Mouse (Mus musculus) neural tube, embryonic 14.5 days (tissue): ENCODE results near the gene Mrps36. TPM values are rescaled to one million over a fixed set of nuclear protein-coding genes. Genes with fewer than 3 reads are reported as not detected.

Source experiments
- ATAC-seq: fragments of 200-750 bp; cut with Nextera tagmentation; 2 replicates; pipeline ENCODE4 v1.8.0; 2017; ENCODE audit warnings: low read depth, mild to moderate bottlenecking, moderate TSS enrichment, moderate library complexity
- H3K27ac ChIP-seq: fragments of 300-500 bp; sonication (generic); 2 replicates; pipeline ENCODE4 v1.5.1; 2014; ENCODE audit warnings: low read depth, mild to moderate bottlenecking, control low read depth, low read length, moderate library complexity, mixed read lengths
- H3K27me3 ChIP-seq: fragments of 300-500 bp; sonication (generic); 2 replicates; pipeline ENCODE4 v1.6.1; 2014; ENCODE audit warnings: low read length; ENCODE audit not compliant: control insufficient read depth, insufficient read depth
- H3K36me3 ChIP-seq: fragments of 300-500 bp; sonication (generic); 2 replicates; pipeline ENCODE4 v1.6.1; 2014; ENCODE audit warnings: low read length, mixed read lengths; ENCODE audit not compliant: control insufficient read depth, insufficient read depth
- H3K4me1 ChIP-seq: fragments of 300-500 bp; sonication (generic); 2 replicates; pipeline ENCODE4 v1.6.1; 2014; ENCODE audit warnings: low read length; ENCODE audit not compliant: control insufficient read depth, insufficient read depth
- H3K4me2 ChIP-seq: fragments of 300-500 bp; sonication (generic); 2 replicates; pipeline ENCODE4 v1.6.1; 2014; ENCODE audit warnings: mild to moderate bottlenecking, low read depth, low read length, control low read depth
- H3K4me3 ChIP-seq: fragments of 300-500 bp; sonication (generic); 2 replicates; pipeline ENCODE4 v1.5.1; 2014; ENCODE audit warnings: low read depth, low read length, control low read depth, mixed read lengths
- H3K9ac ChIP-seq: fragments of 300-500 bp; sonication (generic); replicated peaks from 2 replicates; pipeline ENCODE4 v1.6.1; 2014; ENCODE audit warnings: low read depth, mild to moderate bottlenecking, control low read depth, low read length, mixed read lengths
- H3K9me3 ChIP-seq: fragments of 300-500 bp; sonication (generic); 2 replicates; pipeline ENCODE4 v1.6.1; 2016; ENCODE audit warnings: low read length; ENCODE audit not compliant: control insufficient read depth
- WGBS: fragments of 180-500 bp; shearing (Covaris S2); extraction: QIAGEN DNeasy Blood & Tissue Kit; methylation state at CpG from one replicate; pipeline ENCODE4 v1.1.7; 2014; 5-methylcytosine and 5-hydroxymethylcytosine counted together
- polyA plus RNA-seq: library from polyadenylated mRNA; unstranded; fragments of >200 nt; fragmentation: Nextera tagmentation; extraction: Ambion mirVana; gene quantifications from 2 replicates; pipeline ENCODE4 v1.2.1, GENCODE M21; 2014

Mrps36 gene
- polyA plus RNA-seq, 1 experiment from 2014 or later: 169 TPM

DNA sequence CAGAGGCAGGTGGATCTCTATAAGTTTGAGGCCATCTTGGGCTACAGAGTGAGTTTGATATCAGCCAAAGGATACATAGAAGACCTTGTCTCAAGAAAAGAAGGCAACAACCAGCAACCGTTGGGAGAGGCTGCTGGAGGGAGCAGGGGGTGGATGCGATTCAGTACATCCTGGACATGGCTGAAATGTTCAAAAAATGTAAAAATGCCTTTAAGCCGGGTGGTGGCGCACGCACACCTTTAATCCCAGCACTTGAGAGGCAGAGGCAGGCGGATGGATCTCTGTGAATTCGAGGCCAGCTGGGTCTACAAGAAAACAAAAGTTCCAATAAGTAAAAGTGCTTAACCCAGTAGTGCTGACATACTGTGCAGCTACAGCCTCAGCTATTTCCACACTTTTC, 56.9 kb downstream of the Mrps36 start:
- Histone ChIP-seq H3K27ac (no peak overlapping the region), H3K4me3 (no peak overlapping the region), H3K27me3 (no peaks in the 10 kb centered on the region), H3K4me2 (no peak overlapping the region), H3K9me3 (no peaks in the 10 kb centered on the region), H3K9ac (no peak overlapping the region), H3K36me3 (no peaks in the 10 kb centered on the region), H3K4me1 (no peaks in the 10 kb centered on the region)
- 66% methylated on average over 7 of the region's 7 CpGs for WGBS
- ATAC-seq: no peak

Other genes with a start within 250 kb of the Mrps36 start
- gene Ocln, start 191.9 kb downstream of the Mrps36 start, polyA plus RNA-seq: 3.7 and 5.0 TPM in 2 replicates
- 1.6 and 2.9 TPM in 2 replicates for gene Marveld2, start 127.7 kb downstream of the Mrps36 start, polyA plus RNA-seq
- 306 and 327 TPM in 2 replicates for gene Ak6, start 93.7 kb downstream of the Mrps36 start, polyA plus RNA-seq
- 18.7 and 21.8 TPM in 2 replicates for gene Rad17, start 93.6 kb downstream of the Mrps36 start, polyA plus RNA-seq
- gene Taf9, start 93.1 kb downstream of the Mrps36 start, polyA plus RNA-seq: 34.0 and 41.3 TPM in 2 replicates
- 1.1 and 1.6 TPM in 2 replicates for gene Ccdc125, start 74.9 kb downstream of the Mrps36 start, polyA plus RNA-seq
- 43.6 and 44.1 TPM in 2 replicates for gene Cdk7, start 13.7 kb downstream of the Mrps36 start, polyA plus RNA-seq
- 4.4 and 5.1 TPM in 2 replicates for gene Cenph, start 31.2 kb upstream of the Mrps36 start, polyA plus RNA-seq
- gene Ccnb1, start 41.9 kb upstream of the Mrps36 start, polyA plus RNA-seq: 18.4 and 25.9 TPM in 2 replicates
- 40.2 and 45.3 TPM in 2 replicates for gene Slc30a5, start 88.8 kb upstream of the Mrps36 start, polyA plus RNA-seq